Mouse (Mus musculus): ENCODE data around the gene Rere. TPM values are rescaled to one million over a fixed set of nuclear protein-coding genes. Genes with fewer than 3 reads are reported as not detected.

The Rere gene
- polyA plus RNA-seq, 1 experiment from 2014 or later = 51.6 TPM

DNA sequence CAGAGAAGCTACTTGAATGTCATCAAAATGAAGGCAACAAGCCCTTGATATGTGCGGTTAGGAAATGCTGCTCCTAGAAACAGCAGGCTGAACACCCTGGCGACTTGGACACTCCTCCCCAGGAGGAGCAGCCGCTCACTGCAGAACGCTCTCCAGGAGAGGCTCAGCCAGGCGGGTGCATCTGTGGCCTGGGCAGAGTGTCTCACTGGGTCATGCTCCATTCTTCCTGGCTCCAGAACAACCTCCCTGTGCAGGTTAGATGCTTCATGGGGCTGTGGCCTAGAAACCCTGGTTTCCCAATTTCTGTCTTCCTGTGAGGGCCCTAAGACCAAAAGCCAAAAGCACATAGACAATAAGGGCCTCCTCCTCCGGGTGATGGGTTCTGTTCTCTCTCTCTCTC, 355.2 kb downstream of the Rere start:
- Histone ChIP-seq H3K9me3 (ENCODE audit: control insufficient read depth, low read length) (no peaks in the 10 kb centered on the region), H3K4me2 (ENCODE audit: low read depth, low read length, severe bottlenecking) (no peak overlapping the region), H3K27ac (ENCODE audit: low read depth, low read length) (no peak overlapping the region), H3K4me3 (ENCODE audit: low read depth, low read length) (no peak overlapping the region), H3K27me3 (ENCODE audit: control insufficient read depth, insufficient read depth, low read length) (no peaks in the 10 kb centered on the region), H3K36me3 (ENCODE audit: control insufficient read depth, insufficient read depth, low read length) (no peaks in the 10 kb centered on the region), H3K9ac (ENCODE audit: low read length) (no peak overlapping the region), H3K4me1 (replicated peaks; ENCODE audit: control insufficient read depth, insufficient read depth, low read length) (no peaks in the 10 kb centered on the region)
- no peak for DNase-seq (ENCODE audit: low spot score)
- WGBS = 89% methylated on average over 6 of the region's 6 CpGs
- no peak for ATAC-seq (replicated peaks; ENCODE audit: low FRiP score)

DNA sequence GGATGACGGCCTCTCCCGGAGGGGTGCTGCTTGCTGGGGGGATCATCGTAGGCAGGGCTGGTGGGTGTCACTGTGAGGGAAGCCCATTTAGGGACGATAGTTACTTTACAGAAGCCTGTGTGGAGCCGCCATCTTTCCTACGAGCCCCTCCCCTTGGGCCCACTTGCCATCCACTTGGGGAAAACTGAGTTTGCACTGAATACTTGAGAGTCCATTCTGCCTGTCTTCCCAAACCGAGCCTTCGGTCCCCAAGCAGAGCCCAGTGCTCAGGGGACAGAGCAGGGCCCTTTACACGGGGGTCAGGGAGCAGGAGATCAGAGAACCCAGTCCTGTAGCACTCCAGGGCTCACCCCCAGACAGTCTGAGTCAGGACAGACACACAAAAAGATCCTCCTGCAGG, 362.9 kb downstream of the Rere start:
- no peak overlapping the region for H3K4me3 ChIP-seq (ENCODE audit: low read depth, low read length)
- no peaks in the 10 kb centered on the region for H3K4me1 ChIP-seq (replicated peaks; ENCODE audit: control insufficient read depth, insufficient read depth, low read length)
- no peak overlapping the region for H3K27ac ChIP-seq (ENCODE audit: low read depth, low read length)
- no peak overlapping the region for H3K9ac ChIP-seq (ENCODE audit: low read length)
- H3K36me3 ChIP-seq (ENCODE audit: control insufficient read depth, insufficient read depth, low read length) = no peaks in the 10 kb centered on the region
- H3K9me3 ChIP-seq (ENCODE audit: control insufficient read depth, low read length) = no peaks in the 10 kb centered on the region
- DNase-seq (ENCODE audit: low spot score) = no peak
- H3K27me3 ChIP-seq (ENCODE audit: control insufficient read depth, insufficient read depth, low read length) = no peaks in the 10 kb centered on the region
- 87% methylated on average over 9 of the region's 9 CpGs for WGBS
- ATAC-seq (replicated peaks; ENCODE audit: low FRiP score) = no peak
- H3K4me2 ChIP-seq (ENCODE audit: low read depth, low read length, severe bottlenecking) = no peak overlapping the region

GRCm38 (mm10) chr4:150649327-150649726, 367.9 kb downstream of the Rere start:
- ATAC-seq (replicated peaks; ENCODE audit: low FRiP score) = no peak
- no peaks in the 10 kb centered on the region for H3K9me3 ChIP-seq (ENCODE audit: control insufficient read depth, low read length)

GRCm38 (mm10) chr4:150651390-150652277, 370.2 kb downstream of the Rere start, which contains the start of gene Slc45a1:
Gene Slc45a1, minus strand, starts transcription at chr4:150652174.
- Histone ChIP-seq H3K27me3 (ENCODE audit: control insufficient read depth, insufficient read depth, low read length) (peaks cover 9% of the 10 kb centered on the region), H3K4me3 (ENCODE audit: low read depth, low read length) (peak within 1 kb of the TSS; percentile 34), H3K9me3 (ENCODE audit: control insufficient read depth, low read length) (no peaks in the 10 kb centered on the region), H3K36me3 (ENCODE audit: control insufficient read depth, insufficient read depth, low read length) (no peaks in the 10 kb centered on the region), H3K27ac (ENCODE audit: low read depth, low read length) (no peak within 1 kb of the TSS), H3K4me2 (ENCODE audit: low read depth, low read length, severe bottlenecking) (peak within 1 kb of the TSS; percentile 75), H3K4me1 (replicated peaks; ENCODE audit: control insufficient read depth, insufficient read depth, low read length) (0 out of 2 replicates have a peak, but pooled peaks cover 5% of the 10 kb centered on the region), H3K9ac (ENCODE audit: low read length) (peak within 1 kb of the TSS; percentile 53)
- 4% methylated on average over 41 of the region's 41 CpGs for WGBS
- ATAC-seq (replicated peaks; ENCODE audit: low FRiP score) (0 out of 2 replicates have a peak, but pooled peaks have one; percentile 56), DNase-seq (ENCODE audit: low spot score) (peak; percentile 65)

More at GRCm38 (mm10) chr4:150649327-150649726, 367.9 kb downstream of the Rere start:
- no peak for DNase-seq (ENCODE audit: low spot score)
- Histone ChIP-seq H3K27me3 (ENCODE audit: control insufficient read depth, insufficient read depth, low read length) (peaks cover 9% of the 10 kb centered on the region), H3K4me3 (ENCODE audit: low read depth, low read length) (no peak overlapping the region), H3K4me1 (replicated peaks; ENCODE audit: control insufficient read depth, insufficient read depth, low read length) (0 out of 2 replicates have a peak, but pooled peaks cover 5% of the 10 kb centered on the region), H3K4me2 (ENCODE audit: low read depth, low read length, severe bottlenecking) (no peak overlapping the region), H3K27ac (ENCODE audit: low read depth, low read length) (no peak overlapping the region), H3K9ac (ENCODE audit: low read length) (no peak overlapping the region), H3K36me3 (ENCODE audit: control insufficient read depth, insufficient read depth, low read length) (no peaks in the 10 kb centered on the region)
- 83% methylated on average over 5 of the region's 5 CpGs for WGBS

- no peaks in the 10 kb centered on the region for H3K36me3 ChIP-seq (ENCODE audit: control insufficient read depth, insufficient read depth, low read length)
- H3K27me3 ChIP-seq (ENCODE audit: control insufficient read depth, insufficient read depth, low read length) = peaks cover 9% of the 10 kb centered on the region
- H3K27ac ChIP-seq (ENCODE audit: low read depth, low read length) = no peak overlapping the region
- no peak overlapping the region for H3K9ac ChIP-seq (ENCODE audit: low read length)
- no peaks in the 10 kb centered on the region for H3K9me3 ChIP-seq (ENCODE audit: control insufficient read depth, low read length)
- H3K4me2 ChIP-seq (ENCODE audit: low read depth, low read length, severe bottlenecking) = no peak overlapping the region
- 39% methylated on average over 11 of the region's 11 CpGs for WGBS
- 0 out of 2 replicates have a peak, but pooled peaks cover 5% of the 10 kb centered on the region for H3K4me1 ChIP-seq (replicated peaks; ENCODE audit: control insufficient read depth, insufficient read depth, low read length)
- H3K4me3 ChIP-seq (ENCODE audit: low read depth, low read length) = no peak overlapping the region
- no peak for DNase-seq (ENCODE audit: low spot score)
- no peak for ATAC-seq (replicated peaks; ENCODE audit: low FRiP score)
Measured at GRCm38 (mm10) chr4:150653072-150653599, 371.7 kb downstream of the Rere start.

- 0 out of 2 replicates have a peak, but pooled peaks cover 5% of the 10 kb centered on the region for H3K4me1 ChIP-seq (replicated peaks; ENCODE audit: control insufficient read depth, insufficient read depth, low read length)
- peak; percentile 94 for DNase-seq (ENCODE audit: low spot score)
- no peak overlapping the region for H3K4me3 ChIP-seq (ENCODE audit: low read depth, low read length)
- WGBS = 5% methylated on average over 17 of the region's 17 CpGs
- no peaks in the 10 kb centered on the region for H3K36me3 ChIP-seq (ENCODE audit: control insufficient read depth, insufficient read depth, low read length)
- H3K9ac ChIP-seq (ENCODE audit: low read length) = peak overlapping the region; percentile 29; the same call in 1 of the 2 replicates
- no peak overlapping the region for H3K27ac ChIP-seq (ENCODE audit: low read depth, low read length)
- peak overlapping the region; percentile 30; the same call in 1 of the 2 replicates for H3K4me2 ChIP-seq (ENCODE audit: low read depth, low read length, severe bottlenecking)
- no peaks in the 10 kb centered on the region for H3K9me3 ChIP-seq (ENCODE audit: control insufficient read depth, low read length)
- H3K27me3 ChIP-seq (ENCODE audit: control insufficient read depth, insufficient read depth, low read length) = peaks cover 9% of the 10 kb centered on the region
- peak; percentile 71; the same call in 1 of the 2 replicates for ATAC-seq (replicated peaks; ENCODE audit: low FRiP score)
Measured at GRCm38 (mm10) chr4:150655989-150656388, 374.5 kb downstream of the Rere start.

DNA sequence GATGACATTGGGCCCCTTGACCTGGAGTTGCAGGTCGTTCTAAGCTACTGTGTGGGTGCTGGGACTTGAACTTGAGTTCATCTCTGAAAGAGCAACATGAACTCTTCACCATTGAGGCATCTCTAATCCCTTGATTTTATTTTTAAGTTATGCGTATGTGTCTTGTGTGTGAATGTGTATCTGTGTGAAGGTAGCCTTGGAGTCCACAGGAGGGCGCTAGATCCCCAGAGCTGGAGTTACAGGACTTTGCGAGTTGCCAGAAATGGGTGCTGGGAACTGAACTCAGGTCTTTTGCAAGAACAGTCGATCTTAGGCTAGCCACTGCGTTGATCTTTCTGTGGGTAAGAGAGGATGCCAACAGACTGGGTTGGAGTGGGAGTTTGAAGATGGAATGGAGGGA, 375.1 kb downstream of the Rere start:
- ATAC-seq (replicated peaks; ENCODE audit: low FRiP score) (no peak), DNase-seq (ENCODE audit: low spot score) (no peak)
- no peaks in the 10 kb centered on the region for H3K9me3 ChIP-seq (ENCODE audit: control insufficient read depth, low read length)
- H3K4me2 ChIP-seq (ENCODE audit: low read depth, low read length, severe bottlenecking) = no peak overlapping the region
- no peak overlapping the region for H3K27ac ChIP-seq (ENCODE audit: low read depth, low read length)
- H3K4me3 ChIP-seq (ENCODE audit: low read depth, low read length) = no peak overlapping the region
- WGBS = 82% methylated on average over 6 of the region's 6 CpGs
- H3K27me3 ChIP-seq (ENCODE audit: control insufficient read depth, insufficient read depth, low read length) = peaks cover 5% of the 10 kb centered on the region
- no peak overlapping the region for H3K9ac ChIP-seq (ENCODE audit: low read length)
- 0 out of 2 replicates have a peak, but pooled peaks cover 6% of the 10 kb centered on the region for H3K4me1 ChIP-seq (replicated peaks; ENCODE audit: control insufficient read depth, insufficient read depth, low read length)
- H3K36me3 ChIP-seq (ENCODE audit: control insufficient read depth, insufficient read depth, low read length) = no peaks in the 10 kb centered on the region

- no peak for DNase-seq (ENCODE audit: low spot score)
- Histone ChIP-seq H3K4me3 (ENCODE audit: low read depth, low read length) (no peak overlapping the region), H3K4me1 (replicated peaks; ENCODE audit: control insufficient read depth, insufficient read depth, low read length) (0 out of 2 replicates have a peak, but pooled peaks cover 9% of the 10 kb centered on the region), H3K4me2 (ENCODE audit: low read depth, low read length, severe bottlenecking) (no peak overlapping the region), H3K9ac (ENCODE audit: low read length) (no peak overlapping the region), H3K27me3 (ENCODE audit: control insufficient read depth, insufficient read depth, low read length) (peaks cover 3% of the 10 kb centered on the region; the same call in 1 of the 2 replicates), H3K9me3 (ENCODE audit: control insufficient read depth, low read length) (no peaks in the 10 kb centered on the region), H3K36me3 (ENCODE audit: control insufficient read depth, insufficient read depth, low read length) (no peaks in the 10 kb centered on the region), H3K27ac (ENCODE audit: low read depth, low read length) (no peak overlapping the region)
- WGBS = 80% methylated on average over 9 of the region's 9 CpGs
- no peak for ATAC-seq (replicated peaks; ENCODE audit: low FRiP score)
Measured at GRCm38 (mm10) chr4:150659926-150660610, 378.6 kb downstream of the Rere start.
